Mouse (Mus musculus): ENCODE data around the gene Loxl4.

DNA sequence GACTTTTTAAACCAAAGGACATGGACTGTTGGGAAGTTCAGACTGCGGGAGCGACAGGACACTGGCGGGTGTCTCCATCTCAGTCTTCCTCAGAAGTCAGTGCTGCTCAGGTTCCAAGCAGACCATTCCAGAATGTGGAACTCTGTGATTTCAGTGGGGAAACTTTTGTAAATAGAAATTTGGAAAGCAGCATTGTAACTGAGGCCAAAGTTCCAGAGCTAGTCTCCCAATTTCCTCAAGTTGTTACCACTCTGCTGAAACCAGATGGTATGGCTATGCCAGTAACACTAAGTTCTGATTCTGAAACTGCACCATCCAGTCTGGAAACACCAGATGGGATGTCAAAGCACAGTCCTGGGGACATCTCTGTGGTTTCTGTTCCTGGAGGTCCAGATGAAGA is 49.6 kb downstream of the Loxl4 start:
- no peak for TF ChIP-seq ZC3H11A (IDR thresholded peaks at IDR 0.05; ENCODE audit: low read depth, low read length)
- no peak for TF ChIP-seq POLR2A (IDR thresholded peaks at IDR 0.05; ENCODE audit: control insufficient read depth in 1 of 2, insufficient read depth in 1 of 2, low read depth in 1 of 2, low read length in 2 of 2, poor library complexity in 1 of 2)
- no peak for TF ChIP-seq E2F4 (IDR thresholded peaks at IDR 0.05; ENCODE audit: borderline replicate concordance, low read depth, low read length)
- TF ChIP-seq TAL1 (IDR thresholded peaks at IDR 0.05; ENCODE audit: low read length), result no peak
- no peak for TF ChIP-seq CHD1 (IDR thresholded peaks at IDR 0.05; ENCODE audit: low read depth, low read length)
- TF ChIP-seq SIN3A (IDR thresholded peaks at IDR 0.05; ENCODE audit: low read length), result no peak
- TF ChIP-seq NRF1 (IDR thresholded peaks at IDR 0.05; ENCODE audit: insufficient read depth, low read depth, low read length, poor library complexity, severe bottlenecking), result no peak
- TF ChIP-seq CTCF (IDR thresholded peaks at IDR 0.05 in 2 of 3, conservative IDR thresholded peaks at IDR 0.05 in 1 of 3; ENCODE audit: control insufficient read depth in 1 of 3, insufficient read depth in 1 of 3, low read depth in 2 of 3, low read length in 3 of 3, poor library complexity in 1 of 3, severe bottlenecking in 1 of 3), result no peak
- TF ChIP-seq USF2 (IDR thresholded peaks at IDR 0.05; ENCODE audit: borderline replicate concordance in 1 of 2, insufficient read depth in 1 of 2, low read depth in 1 of 2, low read length in 2 of 2), result no peak
- TF ChIP-seq USF1 (IDR thresholded peaks at IDR 0.05; ENCODE audit: low read depth, low read length), result no peak

Measured in MEL (cell line).